Mouse (Mus musculus) thymus, adult 2 months (tissue): Measurements from ENCODE around the gene Mobp.

Experiments
- CTCF ChIP-seq: fragments of 200-500 bp; IDR thresholded peaks from 2 replicates; pipeline ENCODE4 v1.5.1; 2012; ENCODE audit warnings: mild to moderate bottlenecking, control low read depth, low read length, moderate library complexity, borderline replicate concordance; ENCODE audit not compliant: control insufficient read depth, poor library complexity, insufficient read depth; ENCODE audit errors: extremely low read depth
- POLR2A ChIP-seq: fragments of 200-500 bp; IDR thresholded peaks from 2 replicates; pipeline ENCODE4 v1.6.1; 2012; ENCODE audit warnings: mild to moderate bottlenecking, low read length, control low read depth, moderate library complexity; ENCODE audit not compliant: control insufficient read depth, poor library complexity, insufficient read depth; ENCODE audit errors: extremely low read depth

GRCm38 (mm10) chr9:120191362-120192098, 42.0 kb downstream of the Mobp start:
- no peak for TF ChIP-seq POLR2A
- peak; percentile 24; the same call in 1 of the 2 replicates for TF ChIP-seq CTCF
